Mouse (Mus musculus) naive thymus-derived CD4-positive, alpha-beta T cell, adult 2 months (primary cell): ENCODE results near the gene Npas3.

Experiments
- DNase-seq: peaks from one replicate; pipeline ENCODE4 v3.0.0-alpha.2; 2011; ENCODE audit warnings: low read depth

Npas3 gene

DNA sequence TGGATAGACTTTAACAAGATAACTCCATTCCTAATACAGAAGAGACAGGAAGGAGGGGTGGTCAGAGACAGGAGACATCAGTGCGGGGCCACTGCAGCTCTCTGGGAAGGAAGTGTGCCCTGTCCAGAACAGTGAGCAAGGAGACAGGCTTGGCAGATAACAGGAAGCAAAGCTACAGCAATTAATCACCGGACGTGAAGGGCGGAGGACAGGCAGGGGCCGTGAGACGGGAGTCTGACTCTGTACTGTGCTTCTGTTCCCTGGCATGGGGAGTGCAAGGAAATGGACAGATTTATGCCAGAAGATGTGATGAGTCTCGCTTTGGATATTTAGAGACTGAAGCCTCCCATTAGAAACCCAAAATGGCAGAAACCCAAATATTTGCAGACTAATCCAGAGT is 47.3 kb downstream of the Npas3 start:
- DNase-seq = no peak

DNA sequence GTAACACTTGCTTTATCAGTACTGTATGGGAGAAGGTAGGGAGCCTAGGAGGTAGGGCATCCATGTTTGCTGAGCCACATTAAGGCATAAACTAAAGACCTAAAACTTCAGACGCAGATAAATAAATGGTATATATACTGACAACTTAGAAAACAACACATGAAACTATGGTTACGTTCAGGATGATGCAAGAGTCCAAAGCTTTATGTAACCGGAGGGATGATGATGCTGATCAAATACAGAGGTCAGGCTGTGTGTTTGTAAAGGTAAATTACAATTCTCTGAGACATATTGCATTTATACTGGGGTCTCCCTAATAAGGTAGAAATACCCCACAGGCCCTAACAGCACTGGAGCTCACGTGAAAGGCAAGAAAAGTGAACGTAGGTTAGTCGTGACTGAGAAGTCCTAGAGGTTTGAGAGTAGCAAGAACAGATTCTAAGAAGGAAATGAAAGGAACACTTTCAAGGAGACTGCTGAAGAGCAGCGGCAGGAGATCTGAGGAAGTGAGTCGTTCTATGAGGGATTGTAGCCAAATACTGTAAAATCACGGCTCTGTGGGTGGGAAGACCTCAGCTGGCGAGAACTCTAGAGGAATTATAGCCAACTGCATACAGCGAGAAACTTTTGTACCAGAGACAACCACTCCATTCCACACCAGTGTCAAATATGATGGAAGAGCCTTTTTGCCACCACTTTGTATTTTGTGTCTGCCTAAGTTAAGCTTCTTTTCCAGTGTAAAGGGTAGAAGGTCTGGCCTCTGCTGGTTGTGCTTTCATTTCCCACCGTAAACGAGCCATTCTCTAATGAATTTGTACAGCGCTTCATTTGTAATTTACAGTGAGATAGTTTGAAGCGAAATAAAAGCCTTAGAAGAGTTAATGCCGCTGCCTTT is 49.7 kb downstream of the Npas3 start:
- no peak for DNase-seq

DNA sequence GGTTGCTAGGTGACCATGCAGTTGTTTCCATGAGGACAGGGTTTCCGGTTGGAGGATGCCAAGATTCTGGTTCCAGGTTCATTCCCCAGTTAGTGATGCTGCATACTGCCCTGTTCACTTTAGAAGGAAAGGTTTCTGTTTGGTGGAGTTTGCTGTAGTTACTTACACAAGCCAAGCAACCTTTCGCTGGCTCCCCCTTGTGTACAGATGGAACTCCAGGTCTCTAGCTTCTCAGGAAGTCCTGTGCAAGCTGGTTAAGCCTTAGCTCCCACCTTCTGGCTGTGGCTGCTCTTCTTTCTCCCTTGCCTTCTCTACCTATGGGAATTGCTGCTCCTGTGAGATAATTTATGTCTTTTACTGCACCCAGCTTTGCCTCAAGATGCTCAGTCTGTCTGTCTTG is 52.5 kb downstream of the Npas3 start:
- DNase-seq = no peak

DNA sequence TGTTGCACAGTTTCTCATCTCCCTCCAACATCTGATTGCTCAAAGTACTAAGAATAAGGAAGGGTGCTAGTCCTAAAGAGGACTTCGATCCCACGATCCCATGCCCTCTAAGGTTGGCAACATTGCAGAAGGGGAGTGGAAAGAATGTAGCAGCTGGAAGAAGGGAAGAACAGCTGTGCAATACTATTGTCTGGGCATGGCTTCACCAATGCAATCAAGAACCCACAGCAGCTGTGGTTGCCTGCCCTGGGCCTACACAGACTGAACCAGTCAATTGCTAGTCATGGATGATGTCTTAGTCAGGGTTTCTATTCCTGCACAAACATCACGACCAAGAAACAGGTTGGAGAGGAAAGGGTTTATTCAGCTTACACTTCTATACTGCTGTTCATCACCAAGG is 53.7 kb downstream of the Npas3 start:
- DNase-seq = no peak

DNA sequence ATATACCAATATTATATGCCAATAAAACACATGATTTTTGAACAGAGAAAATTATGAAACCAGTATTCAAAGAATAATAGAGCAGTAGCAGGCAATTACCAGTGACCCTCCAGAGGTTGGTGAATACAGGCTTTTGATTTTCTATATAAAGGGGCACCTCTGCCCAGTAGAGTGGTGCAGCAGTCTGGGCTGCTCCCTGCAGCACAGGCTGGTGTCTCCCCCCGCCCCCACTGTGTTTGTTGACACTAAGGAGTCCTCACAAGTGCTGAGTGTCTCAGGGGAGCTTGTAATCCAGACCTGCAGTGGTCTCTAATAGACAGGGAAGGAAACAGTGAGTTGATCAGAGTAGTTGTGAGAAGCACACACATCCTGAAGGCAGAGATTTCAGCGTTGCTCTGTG is 68.2 kb downstream of the Npas3 start:
- DNase-seq = no peak

DNA sequence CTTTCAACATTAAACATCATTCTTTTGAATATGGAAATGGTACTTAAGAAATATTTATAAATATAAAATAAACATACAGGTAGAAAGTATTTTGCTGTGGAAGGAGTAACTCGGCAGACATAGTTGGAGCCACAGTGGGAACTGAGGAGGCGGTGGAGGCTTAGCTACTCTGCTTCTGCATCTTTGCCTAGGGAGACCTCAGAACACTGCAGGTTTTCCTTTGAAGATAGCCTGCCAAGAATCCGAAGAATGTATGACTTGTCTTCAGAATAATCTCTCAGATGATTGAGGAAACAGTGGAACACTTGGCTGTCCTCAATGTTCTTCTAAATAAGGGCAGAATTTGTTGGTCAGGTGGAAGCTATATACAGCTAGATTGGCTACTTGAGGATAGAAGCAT is 69.3 kb downstream of the Npas3 start:
- no peak for DNase-seq

DNA sequence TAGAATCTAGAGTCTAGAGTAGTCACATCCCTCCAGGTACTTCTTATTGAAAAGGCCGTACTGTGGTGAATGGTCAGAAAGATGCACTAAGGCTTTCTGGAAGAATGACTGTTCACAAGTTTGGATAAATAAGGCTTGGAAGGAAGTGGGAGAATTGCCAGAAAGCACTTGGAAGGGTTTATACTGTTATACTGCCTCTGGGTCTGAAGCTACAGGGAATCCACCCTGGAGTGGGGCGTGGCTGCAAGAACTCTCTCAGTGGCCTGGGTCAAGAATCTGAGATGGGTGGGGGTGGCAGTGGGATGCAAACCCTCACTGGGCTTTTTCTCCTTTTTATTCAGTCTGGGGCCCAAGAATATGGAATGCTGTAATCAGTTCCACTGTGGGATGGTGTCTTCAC is 72.0 kb downstream of the Npas3 start:
- DNase-seq = no peak

DNA sequence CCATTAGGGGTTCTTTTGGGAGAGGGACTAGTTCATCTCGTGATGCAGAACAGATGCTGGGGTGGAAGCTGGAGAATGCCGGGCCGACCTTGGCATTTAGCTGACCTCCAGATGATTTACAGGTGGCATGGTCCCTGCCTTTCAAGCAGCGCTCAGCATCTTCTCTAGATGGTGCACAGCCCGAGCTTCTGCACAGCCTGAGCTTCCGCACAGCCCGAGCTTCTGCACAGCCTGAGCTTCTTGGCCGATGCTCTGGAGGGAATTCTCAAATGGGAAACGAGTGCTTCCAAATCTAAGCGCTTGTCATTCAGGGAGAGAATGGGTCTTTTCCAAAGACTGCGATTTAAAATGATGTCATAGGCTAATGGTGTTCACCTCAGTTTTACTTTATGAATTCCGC is 72.5 kb downstream of the Npas3 start:
- DNase-seq = no peak

DNA sequence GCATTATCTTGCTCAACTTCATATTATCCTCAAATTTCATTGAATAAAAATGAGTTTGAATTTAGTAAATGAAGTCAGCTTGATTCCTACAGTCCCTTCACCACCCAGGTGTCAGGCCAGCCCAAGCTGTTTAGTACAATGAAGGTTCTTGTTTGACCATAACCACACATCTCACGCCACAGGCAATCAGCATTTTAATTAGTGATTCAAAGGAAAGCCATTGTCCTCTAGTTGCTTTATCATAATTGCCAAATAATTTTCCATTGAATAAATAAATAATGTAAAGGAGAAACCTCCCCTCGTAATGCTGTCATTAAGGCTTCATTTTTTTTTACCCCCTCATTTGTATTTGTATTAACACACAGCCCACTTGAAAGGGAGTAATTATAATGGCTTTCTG is 73.5 kb downstream of the Npas3 start:
- no peak for DNase-seq

DNA sequence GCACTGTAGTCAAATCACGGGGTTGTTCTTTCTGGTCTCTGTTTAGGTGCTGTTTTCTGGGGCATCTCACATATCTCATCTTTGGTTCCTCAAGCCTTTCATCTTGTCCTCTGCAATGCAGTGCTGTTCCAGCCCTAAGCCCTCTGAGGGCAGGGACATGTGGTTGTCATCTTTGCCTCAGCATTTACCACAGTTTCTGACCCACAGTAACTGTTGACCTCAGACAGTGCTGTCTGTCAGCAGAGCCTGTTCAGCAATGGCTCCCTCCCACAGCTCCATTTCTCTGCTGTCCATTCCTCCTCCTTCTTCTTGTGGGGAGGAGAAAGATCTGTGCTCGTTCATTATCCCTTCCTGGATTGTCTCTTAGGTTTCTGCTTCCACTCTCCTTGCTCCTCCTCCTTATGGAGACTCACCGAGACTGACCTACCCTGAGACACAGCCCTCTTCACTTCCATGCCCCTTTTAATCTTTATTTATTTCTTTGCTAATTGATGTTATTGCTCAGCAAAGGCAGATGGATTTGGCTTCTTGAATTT is 79.2 kb downstream of the Npas3 start:
- DNase-seq = no peak

DNA sequence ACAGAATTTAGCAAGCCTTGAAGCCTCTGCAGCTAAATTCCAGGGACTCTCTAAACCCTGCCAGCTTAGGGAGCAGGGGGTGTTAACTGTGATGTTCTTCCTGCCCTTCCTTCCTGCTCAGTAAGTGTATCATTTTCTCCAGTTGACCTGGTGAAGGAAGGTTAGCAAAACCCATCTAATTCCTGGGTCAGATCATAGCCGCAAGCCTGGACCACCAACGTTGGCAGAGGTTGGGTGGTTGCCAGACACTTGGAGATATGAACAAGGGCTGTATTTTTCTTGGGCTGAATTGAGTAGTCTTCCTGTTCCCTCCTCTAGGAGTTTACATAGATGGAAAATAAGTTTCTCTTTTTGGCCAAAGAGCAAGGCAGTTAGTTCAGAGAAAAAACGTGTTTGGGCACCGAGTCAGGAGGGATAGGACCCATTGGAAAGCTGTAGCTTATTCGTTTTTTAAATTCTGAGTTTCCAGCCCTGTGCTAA is 79.8 kb downstream of the Npas3 start:
- no peak for DNase-seq

DNA sequence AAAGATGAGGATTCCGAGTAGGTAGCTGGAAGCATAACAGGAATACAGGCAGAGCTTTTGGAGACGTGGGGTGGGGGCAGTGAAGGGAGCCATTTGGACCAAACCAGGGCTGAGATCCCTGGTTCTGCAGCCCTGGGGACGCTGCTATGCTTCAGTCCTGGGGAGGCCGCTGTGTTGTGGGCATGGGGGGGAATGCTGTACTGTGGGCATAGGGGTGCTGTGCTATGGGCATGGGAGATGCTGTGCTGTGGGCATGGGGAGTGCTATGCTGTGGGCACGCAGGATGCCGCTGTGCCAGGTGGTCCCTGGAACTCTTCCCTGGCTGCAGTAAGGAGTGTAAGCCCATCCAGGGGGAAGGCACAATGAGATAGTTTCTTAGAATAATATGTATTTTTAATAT is 81.7 kb downstream of the Npas3 start:
- DNase-seq = no peak

DNA sequence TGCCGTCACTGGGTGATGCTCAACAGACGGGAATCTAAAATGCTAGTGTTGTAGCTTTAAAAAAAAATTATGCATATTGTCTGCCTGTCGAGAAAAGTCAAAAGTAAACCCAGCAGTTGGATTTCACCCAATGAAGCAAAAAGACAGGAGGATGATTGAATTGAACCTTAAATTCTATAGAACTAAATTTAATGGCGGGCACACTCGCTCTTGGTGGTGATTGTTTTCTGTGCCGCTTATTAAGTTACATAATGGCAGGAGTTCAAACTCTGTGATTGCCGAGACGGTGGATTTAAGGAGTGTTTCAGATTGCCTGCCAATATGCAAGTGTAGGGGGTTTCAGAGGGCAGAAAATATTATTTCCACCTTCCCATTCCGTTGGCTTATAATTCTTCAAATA is 82.9 kb downstream of the Npas3 start:
- DNase-seq = no peak

DNA sequence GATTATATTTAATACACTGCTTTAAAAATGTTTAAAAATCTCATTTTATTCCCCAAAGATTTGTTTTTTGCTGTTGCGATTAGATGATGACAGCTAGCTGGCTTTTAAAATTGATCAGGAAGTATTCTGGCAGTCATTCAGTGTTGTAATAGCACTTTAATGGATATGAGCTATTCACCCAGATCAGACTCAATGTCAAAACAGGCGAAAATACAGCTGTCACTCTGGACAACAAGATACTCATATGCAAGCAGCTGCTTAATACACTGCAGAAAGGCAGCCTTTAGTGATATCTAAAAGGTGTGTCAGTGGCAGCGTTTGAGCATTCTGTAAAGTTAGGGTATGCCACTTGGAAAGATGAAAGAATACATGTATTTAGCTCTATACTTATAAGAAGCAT is 83.3 kb downstream of the Npas3 start:
- no peak for DNase-seq

DNA sequence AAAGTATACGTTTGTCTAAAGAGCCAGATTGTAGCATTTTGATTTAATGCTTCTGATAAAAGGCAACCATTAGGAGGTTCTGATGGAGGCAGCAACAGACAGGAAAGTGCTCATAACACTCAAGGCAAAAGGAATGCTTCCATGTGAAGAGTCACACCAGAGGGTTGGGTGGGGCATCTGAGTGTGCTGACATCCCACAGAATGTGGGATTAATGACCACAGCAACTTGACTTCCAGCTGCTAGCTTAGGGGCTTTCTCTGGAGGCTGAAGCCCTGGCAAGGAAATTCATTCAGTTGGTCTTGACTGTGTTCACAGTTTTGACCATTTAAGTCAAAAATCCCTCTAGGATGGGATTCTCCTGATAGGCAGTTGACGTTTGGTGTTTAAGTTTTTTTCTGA is 84.8 kb downstream of the Npas3 start:
- DNase-seq = no peak

DNA sequence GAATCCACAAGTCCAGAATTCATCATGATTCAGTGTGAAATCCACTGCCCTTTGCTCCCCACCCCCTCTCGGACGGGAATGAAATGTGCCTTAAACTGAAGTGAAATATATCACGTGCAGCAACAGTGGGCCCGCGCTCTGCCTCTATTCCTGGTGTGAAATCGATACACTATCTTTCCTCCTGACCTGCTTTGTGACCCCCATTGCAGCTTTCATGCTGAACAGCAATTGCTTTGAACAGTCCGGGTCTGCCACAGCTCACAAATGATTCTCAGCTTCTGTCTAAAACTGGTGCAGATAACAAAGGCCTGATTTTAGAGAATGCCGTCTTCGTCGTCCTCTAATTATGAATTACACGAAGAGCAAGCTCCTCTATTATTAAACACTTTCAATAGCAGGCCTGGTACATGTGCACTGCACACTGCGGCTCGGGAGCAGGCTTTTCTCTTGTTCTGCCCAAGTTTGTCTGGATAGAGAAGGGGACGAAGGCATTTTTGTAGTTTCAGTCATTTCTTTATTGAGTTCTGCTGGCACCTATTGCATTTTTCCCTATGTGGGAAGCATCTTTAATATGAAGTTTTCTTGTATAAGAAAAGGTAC is 90.0 kb downstream of the Npas3 start:
- DNase-seq = no peak

DNA sequence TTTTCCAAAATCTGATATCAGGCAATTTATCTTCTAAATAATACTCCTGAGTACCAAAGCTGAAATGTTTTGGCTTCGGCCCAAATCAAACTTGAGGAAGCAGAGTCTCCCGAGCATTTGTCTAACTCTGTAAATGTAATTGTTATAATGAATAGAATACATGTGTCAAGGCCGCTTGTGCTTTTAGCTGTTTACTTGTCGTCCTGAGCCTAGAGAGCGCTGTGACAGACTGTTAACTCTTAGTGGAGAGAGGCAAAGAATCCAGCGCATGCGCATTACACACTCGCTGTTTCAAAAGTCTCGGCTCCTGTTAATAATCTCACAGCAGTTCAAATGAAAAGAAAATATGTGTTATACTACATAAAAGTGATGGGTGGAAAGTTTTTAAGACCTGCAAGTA is 94.3 kb downstream of the Npas3 start:
- DNase-seq = no peak

DNA sequence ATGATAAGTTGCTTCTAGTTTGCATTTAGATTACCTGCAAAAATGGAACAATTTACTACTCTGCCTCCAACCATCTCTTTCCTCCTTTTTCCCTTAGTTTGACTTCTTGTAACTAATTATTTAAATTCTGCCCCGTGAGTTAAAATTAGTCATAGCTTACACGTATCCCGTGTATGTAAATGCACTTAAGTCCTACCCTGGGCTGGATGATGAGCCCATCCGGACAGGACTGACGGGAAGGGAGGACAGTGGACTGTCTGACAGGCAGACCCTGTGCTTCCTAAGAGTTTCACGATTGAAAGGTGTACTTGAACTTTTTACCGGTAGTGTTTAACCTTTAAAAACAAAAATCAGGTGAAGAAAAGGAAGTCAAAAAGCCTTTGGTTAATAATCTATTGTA is 103.4 kb downstream of the Npas3 start:
- DNase-seq = no peak

DNA sequence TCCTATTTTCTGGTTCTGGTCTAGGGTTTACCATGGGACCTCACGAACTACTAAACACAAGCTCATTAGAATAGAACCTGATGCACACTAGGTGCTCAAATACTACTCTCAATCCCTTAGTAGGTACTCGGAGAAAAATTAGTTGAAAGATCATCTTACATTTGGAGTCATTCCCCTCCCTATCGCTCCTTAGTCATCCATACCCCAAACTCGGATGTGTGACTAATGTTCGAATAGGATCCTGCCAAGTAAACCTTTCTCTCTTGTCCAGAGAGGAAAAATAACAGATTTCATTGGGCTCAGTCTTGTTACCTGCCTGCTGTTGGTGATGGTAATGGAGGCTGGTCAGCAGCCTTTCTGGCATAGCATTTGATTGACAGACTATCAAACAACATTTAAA is 117.3 kb downstream of the Npas3 start:
- no peak for DNase-seq

DNA sequence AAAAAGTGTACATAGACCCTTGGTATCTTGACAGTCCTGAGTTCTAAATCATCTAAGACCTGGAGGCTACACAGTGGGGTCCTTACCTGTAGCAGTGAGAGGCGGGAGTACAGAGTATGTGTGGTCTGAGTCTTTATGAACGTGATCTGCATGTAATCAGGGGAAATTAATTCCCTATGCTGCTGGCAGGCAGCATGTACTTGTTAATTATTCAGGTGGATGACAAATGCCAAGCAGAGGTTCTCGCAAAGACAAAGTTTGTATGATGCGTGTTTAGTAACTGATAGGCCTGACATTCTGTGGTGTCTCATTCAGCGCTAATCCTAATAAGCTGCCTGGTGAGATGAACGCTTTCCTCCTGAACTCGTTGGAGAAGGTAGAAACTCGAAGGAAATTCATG is 136.4 kb downstream of the Npas3 start:
- DNase-seq = no peak

DNA sequence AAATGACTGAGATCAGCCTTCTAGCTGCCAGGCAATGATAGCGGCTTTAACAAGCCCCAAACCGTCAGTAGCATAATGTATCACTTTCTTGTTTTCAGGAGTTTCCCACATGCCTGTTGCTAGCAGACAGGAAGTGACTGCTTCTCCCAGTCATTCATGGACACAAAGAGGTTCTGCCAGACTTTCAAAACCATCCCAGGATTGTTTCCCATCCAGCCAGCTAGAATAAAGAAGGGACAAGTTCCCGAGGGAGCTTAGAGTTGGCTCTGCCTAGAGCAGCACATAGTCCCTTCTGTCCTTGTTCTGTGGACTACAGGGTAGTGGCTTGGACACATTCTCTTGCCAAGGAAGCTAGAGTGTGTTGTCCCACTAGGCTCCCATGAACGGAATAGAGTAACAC is 157.4 kb downstream of the Npas3 start:
- no peak for DNase-seq

DNA sequence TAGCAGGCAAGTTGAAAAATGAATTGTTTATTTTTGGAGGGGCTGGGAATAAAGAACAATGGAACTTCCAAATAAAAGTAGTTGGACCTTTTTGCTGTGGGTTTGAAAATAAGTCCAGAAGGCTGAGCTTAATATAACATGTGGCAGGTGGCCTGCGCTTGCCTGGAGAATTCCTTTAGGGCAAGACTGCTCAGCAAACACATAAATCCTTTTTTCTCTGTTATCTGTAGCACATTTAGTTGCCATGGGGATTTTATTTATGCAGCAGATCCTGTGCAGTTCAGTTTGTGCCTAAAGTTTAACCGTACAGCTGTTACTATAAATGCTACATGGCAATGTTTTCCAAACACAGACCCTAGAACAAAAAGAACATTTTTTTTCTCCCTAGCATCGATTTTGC is 159.3 kb downstream of the Npas3 start:
- no peak for DNase-seq

DNA sequence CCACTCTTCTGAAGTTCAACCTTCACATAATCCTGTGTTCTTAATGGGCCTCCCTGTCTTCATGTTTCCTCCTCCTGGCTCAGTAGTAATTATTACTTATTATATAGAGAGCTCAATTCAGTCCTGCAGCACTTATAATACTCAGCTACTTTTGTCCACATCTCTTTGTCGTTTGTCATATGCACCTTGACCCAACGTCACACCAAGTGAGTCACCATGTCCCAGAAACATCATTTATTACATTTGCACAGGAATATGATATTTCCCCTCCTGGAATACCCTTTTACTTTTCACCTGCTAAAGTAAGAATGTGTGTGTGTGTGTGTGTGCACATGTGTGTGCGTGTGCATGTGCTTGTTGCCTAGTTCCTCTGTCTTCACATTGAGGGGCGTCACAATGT is 161.2 kb downstream of the Npas3 start:
- no peak for DNase-seq

DNA sequence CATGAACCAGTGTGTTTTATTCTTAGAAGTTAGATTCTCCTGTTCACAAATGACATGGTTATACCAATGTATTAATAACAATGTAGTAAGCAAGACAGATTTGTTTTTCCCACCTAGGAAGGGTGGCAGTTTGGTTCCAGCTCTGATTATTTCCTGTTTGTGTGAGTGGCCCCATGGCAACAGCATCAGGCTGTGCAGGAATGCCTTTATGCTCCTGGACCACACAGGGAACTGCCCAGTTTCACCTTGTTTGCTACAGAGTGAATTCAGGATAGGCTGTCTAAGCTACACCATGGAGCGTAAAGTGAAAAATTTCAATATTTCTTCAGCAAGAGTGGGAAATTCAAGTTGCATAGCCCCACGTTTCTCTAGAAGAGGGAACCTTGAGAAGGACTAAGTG is 162.2 kb downstream of the Npas3 start:
- DNase-seq = no peak
